Mouse (Mus musculus): Measurements from ENCODE around the gene Itgb3bp. TPM values are rescaled to one million over a fixed set of nuclear protein-coding genes. Genes with fewer than 3 reads are reported as not detected.

Gene Itgb3bp
- polyA plus RNA-seq, 1 experiment = 3.8 TPM

DNA sequence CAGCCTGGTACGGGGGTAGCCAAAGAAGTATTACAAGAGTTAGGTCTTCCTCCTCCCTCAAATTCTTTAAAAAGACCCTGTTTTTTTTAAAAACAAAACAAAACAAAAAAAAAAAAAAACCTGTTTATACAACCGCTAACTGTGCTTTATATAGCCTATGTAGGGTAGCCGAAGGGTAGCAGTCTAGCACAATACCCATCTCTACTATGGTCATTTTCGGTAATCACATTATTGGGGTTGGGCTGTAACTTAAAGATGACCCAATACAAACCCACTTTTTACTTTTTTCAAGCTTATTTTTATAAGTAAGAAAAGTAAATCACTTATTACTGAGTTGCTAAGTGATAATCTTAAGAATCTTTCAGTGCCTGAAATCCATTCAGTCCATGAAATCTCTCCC is 101.3 kb downstream of the Itgb3bp start:
- Histone ChIP-seq H3K4me3 (peak overlapping the region; percentile 79), H3K27me3 (ENCODE audit: control insufficient read depth, insufficient read depth, insufficient read length) (no peaks in the 10 kb centered on the region)
- TF ChIP-seq E2F4 (IDR thresholded peaks at IDR 0.05; ENCODE audit: insufficient read depth) = no peak
- no peak for TF ChIP-seq MYOG (IDR thresholded peaks at IDR 0.05; ENCODE audit: control insufficient read depth in 1 of 3, insufficient read depth in 1 of 3, insufficient read length in 2 of 3, low read depth in 2 of 3)
- no peak for TF ChIP-seq USF1 (IDR thresholded peaks at IDR 0.05; ENCODE audit: low read depth)
- TF ChIP-seq POLR2AphosphoS2 (IDR thresholded peaks at IDR 0.05; ENCODE audit: insufficient read length, low read depth) = no peak
- TF ChIP-seq TCF3 (IDR thresholded peaks at IDR 0.05; ENCODE audit: insufficient read length, low read depth) = no peak
- TF ChIP-seq REST (IDR thresholded peaks at IDR 0.05; ENCODE audit: insufficient read depth, insufficient read length) = no peak
- TF ChIP-seq CEBPB (IDR thresholded peaks at IDR 0.05; ENCODE audit: insufficient read depth, poor library complexity, severe bottlenecking) = no peak
- TF ChIP-seq TCF12 (IDR thresholded peaks at IDR 0.05; ENCODE audit: insufficient read depth, poor library complexity, severe bottlenecking) = no peak
- no peak for TF ChIP-seq MAX (IDR thresholded peaks at IDR 0.05; ENCODE audit: low read depth)
- no peak for TF ChIP-seq MYOD1 (IDR thresholded peaks at IDR 0.05; ENCODE audit: control insufficient read depth in 1 of 3, insufficient read length in 2 of 3, low read depth in 2 of 3)
- TF ChIP-seq POLR2A (IDR thresholded peaks at IDR 0.05; ENCODE audit: insufficient read length, low read depth) = no peak
- no peak for TF ChIP-seq SRF (IDR thresholded peaks at IDR 0.05; ENCODE audit: control insufficient read depth, insufficient read length, low read depth)

DNA sequence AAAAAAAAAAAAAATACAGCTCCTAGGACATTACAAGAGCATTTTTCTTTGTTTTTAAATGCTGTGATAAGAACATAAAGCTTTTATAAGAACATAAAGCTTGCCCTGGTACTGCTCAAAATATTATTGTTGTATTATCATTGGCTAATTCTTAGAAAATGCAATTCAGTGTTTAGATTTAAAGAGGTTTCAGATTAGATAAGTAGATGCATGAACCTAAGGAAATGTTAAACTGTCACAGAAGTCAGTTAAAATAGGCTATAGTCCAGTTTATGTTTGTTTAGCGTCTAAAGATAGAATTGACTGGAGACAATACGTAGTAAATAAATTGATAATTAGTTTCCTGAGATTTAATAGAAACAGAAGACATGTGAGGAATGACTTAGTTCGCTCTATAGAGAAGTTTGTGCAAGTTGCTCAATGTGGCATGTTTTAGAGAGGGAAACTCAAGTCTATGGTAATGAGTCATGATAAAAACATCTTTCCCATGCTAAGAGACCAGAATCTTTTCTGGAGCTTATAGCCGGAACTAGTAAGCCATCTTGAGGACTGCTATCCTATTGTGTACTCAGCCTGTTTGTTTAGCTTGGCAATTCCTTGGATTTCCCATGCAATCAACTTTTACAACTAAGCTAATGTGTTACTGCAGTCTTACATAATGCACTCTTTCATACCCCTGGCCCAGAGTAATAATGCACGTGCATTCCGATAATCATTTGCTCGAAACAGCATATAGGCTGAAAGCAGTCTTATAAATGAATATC is 112.7 kb downstream of the Itgb3bp start:
- Histone ChIP-seq H3K4me3 (no peak overlapping the region), H3K27me3 (ENCODE audit: control insufficient read depth, insufficient read depth, insufficient read length) (no peaks in the 10 kb centered on the region), H3K36me3 (ENCODE audit: control insufficient read depth, insufficient read depth) (no peaks in the 10 kb centered on the region), H3ac (ENCODE audit: control insufficient read depth, insufficient read length) (no peak overlapping the region), H3K4me2 (ENCODE audit: low read depth) (no peak overlapping the region), H3K79me2 (ENCODE audit: control insufficient read depth, insufficient read depth) (no peaks in the 10 kb centered on the region)
- no peak for TF ChIP-seq POLR2AphosphoS2 (IDR thresholded peaks at IDR 0.05; ENCODE audit: insufficient read length, low read depth)
- TF ChIP-seq SRF (IDR thresholded peaks at IDR 0.05; ENCODE audit: control insufficient read depth, insufficient read length, low read depth) = no peak
- peak; percentile 23; the same call in 1 of the 2 replicates for TF ChIP-seq CEBPB (IDR thresholded peaks at IDR 0.05; ENCODE audit: insufficient read depth, poor library complexity, severe bottlenecking)

More for the DNA sequence above, 101.3 kb downstream of the Itgb3bp start:
- H3K79me2 ChIP-seq (ENCODE audit: control insufficient read depth, insufficient read depth) = peaks cover 17% of the 10 kb centered on the region
- no peaks in the 10 kb centered on the region for H3K36me3 ChIP-seq (ENCODE audit: control insufficient read depth, insufficient read depth)
- peak overlapping the region; percentile 41 for H3ac ChIP-seq (ENCODE audit: control insufficient read depth, insufficient read length)
- peak overlapping the region; percentile 75 for H3K4me2 ChIP-seq (ENCODE audit: low read depth)

GRCm38 (mm10) chr4:99792365-99792764 is 137.2 kb downstream of the Itgb3bp start:
- no peak for TF ChIP-seq POLR2A (IDR thresholded peaks at IDR 0.05; ENCODE audit: insufficient read length, low read depth)
- no peak for TF ChIP-seq TCF3 (IDR thresholded peaks at IDR 0.05; ENCODE audit: insufficient read length, low read depth)
- Histone ChIP-seq H3K27me3 (ENCODE audit: control insufficient read depth, insufficient read depth, insufficient read length) (no peaks in the 10 kb centered on the region), H3K79me2 (ENCODE audit: control insufficient read depth, insufficient read depth) (no peaks in the 10 kb centered on the region), H3K4me3 (no peak overlapping the region), H3K36me3 (ENCODE audit: control insufficient read depth, insufficient read depth) (no peaks in the 10 kb centered on the region), H3K4me2 (ENCODE audit: low read depth) (no peak overlapping the region), H3ac (ENCODE audit: control insufficient read depth, insufficient read length) (no peak overlapping the region)

GRCm38 (mm10) chr4:99773041-99773440 is 156.6 kb downstream of the Itgb3bp start:
- Histone ChIP-seq H3K27me3 (ENCODE audit: control insufficient read depth, insufficient read depth, insufficient read length) (no peaks in the 10 kb centered on the region), H3K79me2 (ENCODE audit: control insufficient read depth, insufficient read depth) (no peaks in the 10 kb centered on the region), H3ac (ENCODE audit: control insufficient read depth, insufficient read length) (no peak overlapping the region), H3K36me3 (ENCODE audit: control insufficient read depth, insufficient read depth) (no peaks in the 10 kb centered on the region), H3K4me3 (no peak overlapping the region), H3K4me2 (ENCODE audit: low read depth) (no peak overlapping the region)
- no peak for TF ChIP-seq MYOG (IDR thresholded peaks at IDR 0.05; ENCODE audit: control insufficient read depth in 1 of 3, insufficient read depth in 1 of 3, insufficient read length in 2 of 3, low read depth in 2 of 3)
- TF ChIP-seq POLR2A (IDR thresholded peaks at IDR 0.05; ENCODE audit: insufficient read length, low read depth) = no peak
- no peak for TF ChIP-seq MYOD1 (IDR thresholded peaks at IDR 0.05; ENCODE audit: control insufficient read depth in 1 of 3, insufficient read length in 2 of 3, low read depth in 2 of 3)
- no peak for TF ChIP-seq USF1 (IDR thresholded peaks at IDR 0.05; ENCODE audit: low read depth)
- no peak for TF ChIP-seq CEBPB (IDR thresholded peaks at IDR 0.05; ENCODE audit: insufficient read depth, poor library complexity, severe bottlenecking)
- TF ChIP-seq E2F4 (IDR thresholded peaks at IDR 0.05; ENCODE audit: insufficient read depth) = no peak
- TF ChIP-seq TCF12 (IDR thresholded peaks at IDR 0.05; ENCODE audit: insufficient read depth, poor library complexity, severe bottlenecking) = no peak
- no peak for TF ChIP-seq MAX (IDR thresholded peaks at IDR 0.05; ENCODE audit: low read depth)
- no peak for TF ChIP-seq TCF3 (IDR thresholded peaks at IDR 0.05; ENCODE audit: insufficient read length, low read depth)
- no peak for TF ChIP-seq POLR2AphosphoS2 (IDR thresholded peaks at IDR 0.05; ENCODE audit: insufficient read length, low read depth)
- TF ChIP-seq REST (IDR thresholded peaks at IDR 0.05; ENCODE audit: insufficient read depth, insufficient read length) = no peak

GRCm38 (mm10) chr4:99770555-99770954 is 159.1 kb downstream of the Itgb3bp start:
- H3K36me3 ChIP-seq (ENCODE audit: control insufficient read depth, insufficient read depth) = no peaks in the 10 kb centered on the region
- H3K4me2 ChIP-seq (ENCODE audit: low read depth) = no peak overlapping the region
- no peaks in the 10 kb centered on the region for H3K27me3 ChIP-seq (ENCODE audit: control insufficient read depth, insufficient read depth, insufficient read length)
- no peak overlapping the region for H3K4me3 ChIP-seq
- H3K79me2 ChIP-seq (ENCODE audit: control insufficient read depth, insufficient read depth) = no peaks in the 10 kb centered on the region
- TF ChIP-seq MYOG (IDR thresholded peaks at IDR 0.05; ENCODE audit: control insufficient read depth in 1 of 3, insufficient read depth in 1 of 3, insufficient read length in 2 of 3, low read depth in 2 of 3) (no peak), POLR2AphosphoS2 (IDR thresholded peaks at IDR 0.05; ENCODE audit: insufficient read length, low read depth) (no peak), USF1 (IDR thresholded peaks at IDR 0.05; ENCODE audit: low read depth) (no peak), TCF12 (IDR thresholded peaks at IDR 0.05; ENCODE audit: insufficient read depth, poor library complexity, severe bottlenecking) (no peak), POLR2A (IDR thresholded peaks at IDR 0.05; ENCODE audit: insufficient read length, low read depth) (no peak), TCF3 (IDR thresholded peaks at IDR 0.05; ENCODE audit: insufficient read length, low read depth) (no peak), SRF (IDR thresholded peaks at IDR 0.05; ENCODE audit: control insufficient read depth, insufficient read length, low read depth) (no peak), E2F4 (IDR thresholded peaks at IDR 0.05; ENCODE audit: insufficient read depth) (no peak), MYOD1 (IDR thresholded peaks at IDR 0.05; ENCODE audit: control insufficient read depth in 1 of 3, insufficient read length in 2 of 3, low read depth in 2 of 3) (no peak), REST (IDR thresholded peaks at IDR 0.05; ENCODE audit: insufficient read depth, insufficient read length) (no peak), CEBPB (IDR thresholded peaks at IDR 0.05; ENCODE audit: insufficient read depth, poor library complexity, severe bottlenecking) (no peak), MAX (IDR thresholded peaks at IDR 0.05; ENCODE audit: low read depth) (no peak)
- H3ac ChIP-seq (ENCODE audit: control insufficient read depth, insufficient read length) = no peak overlapping the region

All from myocyte (in vitro differentiated cells).